Mouse (Mus musculus): ENCODE measurements around the gene Ager. TPM values are rescaled to one million over a fixed set of nuclear protein-coding genes. Genes with fewer than 3 reads are reported as not detected.

Ager gene
- polyA plus RNA-seq, 1 experiment from 2014 or later, result 1.3 TPM

GRCm38 (mm10) chr17:34640778-34641601 is 43.3 kb downstream of the Ager start:
- Histone ChIP-seq H3K36me3 (no peaks in the 10 kb centered on the region), H3K4me3 (no peak overlapping the region), H3K4me1 (peaks cover 21% of the 10 kb centered on the region), H3K9me3 (replicated peaks) (no peaks in the 10 kb centered on the region), H3K9ac (no peak overlapping the region), H3K27ac (no peak overlapping the region), H3K27me3 (replicated peaks) (peaks cover 25% of the 10 kb centered on the region), H3K4me2 (no peak overlapping the region)
- 23% methylated on average over 11 of the region's 11 CpGs for WGBS (ENCODE audit: insufficient replicate concordance)
- ATAC-seq, result no peak

DNA sequence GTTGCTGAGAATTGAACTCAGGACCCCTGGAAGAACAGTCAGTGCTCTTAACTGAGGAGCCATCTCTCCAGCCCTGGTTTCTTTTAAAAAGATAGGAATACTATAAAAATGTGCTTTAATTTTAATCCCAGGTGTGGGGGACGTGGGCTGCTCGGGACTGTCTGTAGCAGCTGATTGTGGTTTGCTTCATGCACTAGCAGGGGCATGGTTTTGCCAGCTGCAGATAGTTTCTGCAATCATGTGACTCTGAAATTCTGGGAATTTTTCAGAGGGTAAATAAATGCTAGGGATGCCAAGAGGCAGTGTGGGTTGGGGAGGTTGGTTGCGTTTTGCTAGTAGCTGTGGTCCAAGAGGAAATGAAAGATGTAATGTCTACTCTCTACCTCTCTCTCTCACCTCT is 44.3 kb downstream of the Ager start:
- Histone ChIP-seq H3K4me3 (no peak overlapping the region), H3K9me3 (replicated peaks) (no peaks in the 10 kb centered on the region), H3K4me1 (peaks cover 29% of the 10 kb centered on the region), H3K27me3 (replicated peaks) (peaks cover 18% of the 10 kb centered on the region), H3K4me2 (no peak overlapping the region), H3K9ac (no peak overlapping the region), H3K36me3 (no peaks in the 10 kb centered on the region), H3K27ac (no peak overlapping the region)
- 61% methylated on average over 3 of the region's 3 CpGs for WGBS (ENCODE audit: insufficient replicate concordance)
- no peak for ATAC-seq

- Histone ChIP-seq H3K4me1 (peaks cover 39% of the 10 kb centered on the region), H3K27ac (no peak overlapping the region), H3K4me3 (no peak overlapping the region), H3K9ac (no peak overlapping the region), H3K36me3 (peaks cover under 1% of the 10 kb centered on the region; the same call in 1 of the 2 replicates), H3K9me3 (replicated peaks) (no peaks in the 10 kb centered on the region), H3K4me2 (no peak overlapping the region), H3K27me3 (replicated peaks) (peaks cover 16% of the 10 kb centered on the region; the same call in 1 of the 2 replicates)
- 72% methylated on average over 4 of the region's 4 CpGs for WGBS (ENCODE audit: insufficient replicate concordance)
- no peak for ATAC-seq
Observed at GRCm38 (mm10) chr17:34643379-34643778, 45.7 kb downstream of the Ager start.

DNA sequence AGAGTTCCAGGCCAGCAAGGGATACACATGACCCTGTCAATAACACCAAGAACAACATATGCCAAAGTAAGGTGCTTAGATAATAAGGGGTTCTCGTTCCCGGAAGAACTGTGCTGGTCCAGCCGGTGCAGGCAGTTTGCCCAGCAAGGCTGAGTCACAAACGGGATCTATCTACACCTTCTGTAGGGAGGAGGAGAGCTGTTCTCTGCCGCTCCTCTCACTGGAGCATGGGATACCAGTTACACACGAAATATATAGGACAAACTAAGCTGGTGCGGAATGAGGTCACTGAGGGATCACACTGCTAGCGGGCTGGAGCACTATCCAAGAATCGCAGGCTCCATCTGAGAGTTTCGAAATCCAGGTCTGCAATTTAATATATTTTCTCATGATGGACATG is 46.3 kb downstream of the Ager start:
- no peaks in the 10 kb centered on the region for H3K9me3 ChIP-seq (replicated peaks)
- 69% methylated on average over 10 of the region's 10 CpGs for WGBS (ENCODE audit: insufficient replicate concordance)
- H3K4me1 ChIP-seq, result peaks cover 40% of the 10 kb centered on the region
- H3K4me3 ChIP-seq, result no peak overlapping the region
- no peak for ATAC-seq
- peaks cover 7% of the 10 kb centered on the region for H3K36me3 ChIP-seq
- H3K4me2 ChIP-seq, result no peak overlapping the region
- H3K27me3 ChIP-seq (replicated peaks), result peaks cover 12% of the 10 kb centered on the region; the same call in 1 of the 2 replicates
- no peak overlapping the region for H3K9ac ChIP-seq
- no peak overlapping the region for H3K27ac ChIP-seq

DNA sequence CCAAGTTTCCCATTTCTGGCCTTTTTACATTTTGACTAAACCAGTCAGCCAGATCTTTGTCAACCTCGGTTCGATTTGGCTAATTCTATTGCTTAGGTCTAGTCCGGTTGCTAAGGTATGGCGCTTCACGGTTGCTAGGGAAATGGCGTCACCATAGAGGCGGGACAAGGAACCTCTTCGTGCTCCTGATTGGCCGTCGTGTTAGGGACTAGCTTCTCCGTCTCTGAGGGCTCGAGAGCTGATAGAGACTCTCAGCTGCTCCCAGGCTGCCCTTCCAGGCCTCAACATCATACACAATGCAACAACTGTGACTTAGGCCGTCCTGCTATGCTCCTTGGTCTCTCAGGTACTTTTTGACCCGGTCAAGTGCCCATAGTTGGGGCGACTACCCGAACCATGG is 46.9 kb downstream of the Ager start, which contains the start of gene Fkbpl:
Gene Fkbpl (plus strand): TSS at position 157 of the 400 bp plus-strand sequence.
- no peaks in the 10 kb centered on the region for H3K9me3 ChIP-seq (replicated peaks)
- ATAC-seq, result peak; percentile 62
- H3K36me3 ChIP-seq, result peaks cover 13% of the 10 kb centered on the region
- H3K9ac ChIP-seq, result peak within 1 kb of the TSS; percentile 73
- peaks cover 12% of the 10 kb centered on the region; the same call in 1 of the 2 replicates for H3K27me3 ChIP-seq (replicated peaks)
- H3K4me3 ChIP-seq, result peak within 1 kb of the TSS; percentile 95
- H3K4me1 ChIP-seq, result peaks cover 40% of the 10 kb centered on the region
- peak within 1 kb of the TSS; percentile 94 for H3K4me2 ChIP-seq
- 1% methylated on average over 16 of the region's 16 CpGs for WGBS (ENCODE audit: insufficient replicate concordance)
- peak within 1 kb of the TSS; percentile 75 for H3K27ac ChIP-seq

GRCm38 (mm10) chr17:34645256-34645829 is 47.7 kb downstream of the Ager start:
- H3K9me3 ChIP-seq (replicated peaks), result no peaks in the 10 kb centered on the region
- H3K4me3 ChIP-seq, result peak overlapping the region; percentile 95
- no peak for ATAC-seq
- H3K27ac ChIP-seq, result peak overlapping the region; percentile 75
- H3K9ac ChIP-seq, result peak overlapping the region; percentile 73
- WGBS (ENCODE audit: insufficient replicate concordance), result 41% methylated on average over 10 of the region's 10 CpGs
- peaks cover 21% of the 10 kb centered on the region for H3K36me3 ChIP-seq
- H3K4me1 ChIP-seq, result peaks cover 40% of the 10 kb centered on the region
- peaks cover 12% of the 10 kb centered on the region; the same call in 1 of the 2 replicates for H3K27me3 ChIP-seq (replicated peaks)
- H3K4me2 ChIP-seq, result peak overlapping the region; percentile 94

DNA sequence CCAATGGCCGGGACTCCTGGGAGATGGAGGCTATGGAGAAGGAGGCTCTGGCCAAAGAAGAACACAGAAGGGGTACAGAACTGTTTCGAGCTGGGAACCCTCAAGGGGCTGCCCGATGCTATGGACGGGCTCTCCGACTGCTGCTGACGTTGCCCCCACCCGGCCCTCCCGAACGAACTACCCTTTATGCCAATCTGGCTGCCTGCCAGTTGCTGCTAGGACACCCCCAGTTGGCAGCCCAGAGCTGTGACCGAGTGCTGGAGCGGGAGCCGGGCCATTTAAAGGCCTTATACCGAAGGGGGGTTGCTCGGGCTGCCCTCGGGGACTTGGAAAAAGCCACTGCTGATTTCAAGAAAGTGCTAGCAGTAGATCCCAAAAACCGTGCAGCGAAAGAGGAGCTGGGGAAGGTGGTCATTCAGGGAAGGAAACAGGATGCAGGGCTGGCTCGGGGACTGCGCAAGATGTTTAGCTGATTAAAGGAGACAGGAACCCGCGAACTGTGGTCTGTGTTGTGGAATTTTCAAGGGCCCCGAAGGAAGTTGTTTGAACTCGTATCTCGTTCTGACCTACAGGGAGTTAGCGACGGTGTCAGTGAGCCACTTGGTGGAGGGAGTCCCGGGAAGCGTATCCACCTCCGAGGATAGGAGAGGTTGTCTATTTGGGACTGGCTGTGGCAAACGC is 48.3 kb downstream of the Ager start:
- Histone ChIP-seq H3K27ac (0 out of 2 replicates have a peak overlapping the region, but pooled peaks have one; percentile 15), H3K4me1 (peaks cover 40% of the 10 kb centered on the region), H3K4me3 (peak overlapping the region; percentile 95)

DNA sequence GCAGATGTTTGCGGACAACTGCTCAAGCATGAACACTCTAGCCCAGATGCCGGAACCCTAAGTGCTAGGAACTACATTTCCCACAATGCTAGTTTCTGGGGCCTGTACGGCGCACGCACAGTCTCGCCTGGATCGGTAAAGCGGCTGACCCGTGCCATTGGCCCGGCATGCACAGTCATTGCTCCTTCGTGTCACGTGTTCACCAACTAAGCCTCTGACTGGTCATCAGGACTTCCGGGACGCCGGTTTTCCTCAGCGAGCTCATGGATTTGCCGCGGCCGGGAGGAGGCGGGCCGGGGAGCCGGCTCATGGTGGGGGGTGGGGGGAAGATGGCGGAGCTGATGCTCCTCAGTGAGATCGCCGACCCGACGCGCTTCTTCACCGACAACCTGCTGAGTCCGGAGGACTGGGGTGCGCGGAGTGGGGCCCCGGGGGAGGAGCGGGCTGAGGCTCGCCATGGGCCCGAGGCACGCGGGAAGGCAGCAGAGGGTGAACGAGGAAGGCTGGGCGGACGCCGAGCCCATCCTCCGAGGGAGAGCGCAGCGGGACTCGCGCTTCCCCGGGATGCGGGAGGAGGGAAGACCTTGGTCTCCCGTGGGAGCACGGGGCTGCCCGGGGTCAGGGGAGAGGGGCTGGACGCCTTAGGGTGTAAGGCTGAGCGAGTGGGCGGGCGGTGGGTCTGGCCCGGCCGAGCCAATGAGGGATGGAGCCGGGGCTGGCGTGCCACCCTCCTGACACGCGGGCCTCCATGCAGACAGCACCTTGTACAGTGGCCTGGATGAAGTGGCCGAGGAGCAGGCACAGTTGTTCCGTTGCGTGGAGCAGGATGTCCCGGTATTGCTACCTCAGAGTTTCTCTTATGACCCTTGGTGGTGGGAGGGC is 49.5 kb downstream of the Ager start, which contains the start of gene Atf6b:
Gene Atf6b (plus strand): TSS at position 241 of the 882 bp plus-strand sequence.
- peak within 1 kb of the TSS; percentile 95 for H3K4me3 ChIP-seq
- ATAC-seq, result peak; percentile 97
- peak within 1 kb of the TSS; percentile 86 for H3K9ac ChIP-seq
- peaks cover 5% of the 10 kb centered on the region; the same call in 1 of the 2 replicates for H3K27me3 ChIP-seq (replicated peaks)
- H3K4me2 ChIP-seq, result peak within 1 kb of the TSS; percentile 94
- peak within 1 kb of the TSS; percentile 72 for H3K27ac ChIP-seq
- WGBS (ENCODE audit: insufficient replicate concordance), result 1% methylated on average over 65 of the region's 66 CpGs
- H3K36me3 ChIP-seq, result peaks cover 39% of the 10 kb centered on the region
- peaks cover 40% of the 10 kb centered on the region for H3K4me1 ChIP-seq
- H3K9me3 ChIP-seq (replicated peaks), result no peaks in the 10 kb centered on the region

More for the DNA sequence above, 48.3 kb downstream of the Ager start:
- Histone ChIP-seq H3K4me2 (peak overlapping the region; percentile 94), H3K9me3 (replicated peaks) (no peaks in the 10 kb centered on the region), H3K27me3 (replicated peaks) (peaks cover 12% of the 10 kb centered on the region; the same call in 1 of the 2 replicates), H3K9ac (0 out of 2 replicates have a peak overlapping the region, but pooled peaks have one; percentile 15), H3K36me3 (peaks cover 27% of the 10 kb centered on the region)
- ATAC-seq, result no peak
- 56% methylated on average over 30 of the region's 30 CpGs for WGBS (ENCODE audit: insufficient replicate concordance)

DNA sequence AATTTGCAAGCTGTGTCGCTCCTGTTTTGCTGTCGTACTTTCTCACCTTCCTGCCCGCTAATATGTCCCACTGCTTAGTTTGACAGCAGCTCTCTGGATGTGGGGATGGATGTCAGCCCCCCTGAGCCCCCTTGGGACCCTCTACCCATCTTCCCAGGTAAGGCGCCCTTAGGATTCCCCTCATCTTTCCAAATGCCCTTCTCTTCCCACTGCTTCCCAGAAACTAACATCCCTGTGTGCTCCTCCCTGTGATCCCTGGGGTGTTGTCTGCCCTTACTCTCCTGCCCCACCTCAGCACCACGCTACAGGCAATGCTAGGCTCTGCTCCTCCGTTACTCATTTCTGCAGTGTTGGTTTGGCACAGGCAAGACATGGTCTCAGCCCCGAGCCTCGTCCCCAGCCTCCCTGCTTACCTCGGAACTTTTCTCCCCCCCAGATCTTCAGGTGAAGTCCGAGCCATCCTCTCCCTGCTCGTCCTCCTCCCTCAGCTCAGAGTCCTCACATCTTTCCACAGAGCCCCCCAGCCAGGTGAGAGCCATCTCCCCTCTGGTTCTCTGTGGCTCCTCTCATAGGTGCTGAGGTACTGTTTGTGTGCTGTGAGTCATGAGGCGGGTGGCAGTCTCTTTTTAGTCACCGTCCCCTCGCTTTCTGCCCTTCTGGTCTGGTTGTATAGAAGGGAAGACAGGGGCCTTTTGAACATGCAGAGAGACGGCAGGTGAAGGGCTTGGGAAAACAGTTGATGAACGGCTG is 50.7 kb downstream of the Ager start:
- Histone ChIP-seq H3K4me1 (peaks cover 40% of the 10 kb centered on the region), H3K4me2 (peak overlapping the region; percentile 94), H3K27me3 (replicated peaks) (no peaks in the 10 kb centered on the region), H3K27ac (0 out of 2 replicates have a peak overlapping the region, but pooled peaks have one; percentile 72), H3K36me3 (peaks cover 50% of the 10 kb centered on the region), H3K4me3 (peak overlapping the region; percentile 95), H3K9me3 (replicated peaks) (no peaks in the 10 kb centered on the region), H3K9ac (peak overlapping the region; percentile 86)
- 81% methylated on average over 16 of the region's 16 CpGs for WGBS (ENCODE audit: insufficient replicate concordance)
- no peak for ATAC-seq

DNA sequence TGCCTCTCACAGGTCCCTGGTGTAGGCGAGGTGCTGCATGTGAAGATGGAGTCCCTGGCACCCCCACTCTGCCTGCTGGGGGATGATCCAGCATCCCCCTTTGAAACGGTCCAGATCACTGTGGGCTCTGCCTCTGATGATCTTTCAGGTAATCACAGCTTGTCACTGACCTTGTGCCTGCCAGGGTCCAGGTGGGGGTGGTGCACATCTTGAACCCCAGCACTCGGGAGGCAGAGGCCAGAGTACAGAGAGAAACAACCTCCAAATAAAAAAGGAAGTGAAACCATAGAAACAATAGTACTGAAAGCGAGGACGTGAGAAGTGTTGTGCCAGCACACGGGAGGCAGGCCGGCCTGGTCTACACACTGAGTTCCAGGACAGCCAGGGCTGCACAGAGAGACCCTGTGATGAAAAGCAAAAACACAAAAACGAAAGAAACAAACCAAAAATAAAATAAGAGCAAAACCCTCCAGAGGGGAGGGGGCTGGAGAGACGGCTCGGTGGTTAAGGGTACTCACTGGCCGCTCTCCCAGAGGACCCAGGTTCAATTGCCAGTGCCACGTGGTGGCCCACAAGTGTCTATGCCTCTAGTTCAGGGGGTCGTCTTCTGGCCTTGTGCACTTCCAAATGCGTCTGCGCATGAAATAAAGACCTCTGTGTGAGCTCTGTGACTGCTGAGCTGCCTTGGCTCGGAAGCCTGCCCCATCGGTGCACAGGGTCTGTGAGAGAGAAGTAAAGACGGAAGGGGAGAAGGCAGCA is 51.6 kb downstream of the Ager start:
- Histone ChIP-seq H3K27me3 (replicated peaks) (no peaks in the 10 kb centered on the region), H3K4me3 (no peak overlapping the region), H3K9me3 (replicated peaks) (no peaks in the 10 kb centered on the region), H3K9ac (no peak overlapping the region), H3K4me1 (peaks cover 34% of the 10 kb centered on the region), H3K27ac (no peak overlapping the region), H3K36me3 (peaks cover 60% of the 10 kb centered on the region), H3K4me2 (no peak overlapping the region)
- ATAC-seq, result no peak
- WGBS (ENCODE audit: insufficient replicate concordance), result 79% methylated on average over 18 of the region's 18 CpGs

All from liver, embryonic 12.5 days (tissue).